Mouse (Mus musculus) liver, embryonic 16.5 days (tissue): ENCODE results near the gene Ddah2. TPM values are rescaled to one million over a fixed set of nuclear protein-coding genes. Genes with fewer than 3 reads are reported as not detected.
A peak's percentile ranks its signal among the peaks of the same experiment; 100 is the strongest.
"Not testable (repeated sequence)": the region's sequence is repeated elsewhere in the genome, so short reads cannot be mapped to it uniquely, and the experiment has no call there.

Experiments used
- ATAC-seq: fragments of 200-750 bp; cut with Nextera tagmentation; 2 replicates; pipeline ENCODE4 v1.8.0; 2017; ENCODE audit warnings: low read depth, mild to moderate bottlenecking, moderate number of reproducible peaks, moderate library complexity
- H3K27ac ChIP-seq: fragments of 300-500 bp; sonication (generic); 2 replicates; pipeline ENCODE4 v1.5.1; 2014; ENCODE audit warnings: mild to moderate bottlenecking, low read length
- H3K27me3 ChIP-seq: fragments of 300-500 bp; sonication (generic); 2 replicates; pipeline ENCODE4 v1.6.1; 2014; ENCODE audit warnings: low read depth, low read length, mixed read lengths; ENCODE audit not compliant: control insufficient read depth, insufficient read depth
- H3K36me3 ChIP-seq: fragments of 300-500 bp; sonication (generic); 2 replicates; pipeline ENCODE4 v1.6.1; 2014; ENCODE audit warnings: mild to moderate bottlenecking; ENCODE audit not compliant: control insufficient read depth, insufficient read depth
- H3K4me1 ChIP-seq: fragments of 300-500 bp; sonication (generic); 2 replicates; pipeline ENCODE4 v1.6.1; 2014; ENCODE audit warnings: low read depth, low read length, mixed read lengths; ENCODE audit not compliant: control insufficient read depth
- H3K4me2 ChIP-seq: fragments of 300-500 bp; sonication (generic); 2 replicates; pipeline ENCODE4 v1.6.1; 2014; ENCODE audit warnings: low read depth, low read length, mixed read lengths
- H3K4me3 ChIP-seq: fragments of 300-500 bp; sonication (generic); 2 replicates; pipeline ENCODE4 v1.5.1; 2014; ENCODE audit warnings: low read depth, mild to moderate bottlenecking, low read length
- H3K9ac ChIP-seq: fragments of 300-500 bp; sonication (generic); 2 replicates; pipeline ENCODE4 v1.6.1; 2014; ENCODE audit warnings: low read depth, low read length
- H3K9me3 ChIP-seq: fragments of 300-500 bp; sonication (generic); replicated peaks from 2 replicates; pipeline ENCODE4 v1.6.1; 2016; ENCODE audit warnings: low read length; ENCODE audit not compliant: control insufficient read depth
- WGBS: fragments of 180-500 bp; shearing (Covaris S2); extraction: QIAGEN DNeasy Blood & Tissue Kit; methylation state at CpG from one replicate; pipeline ENCODE4 v1.1.7; 2014; ENCODE audit not compliant: insufficient replicate concordance; 5-methylcytosine and 5-hydroxymethylcytosine counted together
- polyA plus RNA-seq: library from polyadenylated mRNA; unstranded; fragments of >200 nt; fragmentation: Nextera tagmentation; extraction: Ambion mirVana; gene quantifications from 2 replicates; pipeline ENCODE4 v1.2.1, GENCODE M21; 2015

Ddah2 gene
- polyA plus RNA-seq, 1 experiment from 2014 or later = 18.1 TPM

DNA sequence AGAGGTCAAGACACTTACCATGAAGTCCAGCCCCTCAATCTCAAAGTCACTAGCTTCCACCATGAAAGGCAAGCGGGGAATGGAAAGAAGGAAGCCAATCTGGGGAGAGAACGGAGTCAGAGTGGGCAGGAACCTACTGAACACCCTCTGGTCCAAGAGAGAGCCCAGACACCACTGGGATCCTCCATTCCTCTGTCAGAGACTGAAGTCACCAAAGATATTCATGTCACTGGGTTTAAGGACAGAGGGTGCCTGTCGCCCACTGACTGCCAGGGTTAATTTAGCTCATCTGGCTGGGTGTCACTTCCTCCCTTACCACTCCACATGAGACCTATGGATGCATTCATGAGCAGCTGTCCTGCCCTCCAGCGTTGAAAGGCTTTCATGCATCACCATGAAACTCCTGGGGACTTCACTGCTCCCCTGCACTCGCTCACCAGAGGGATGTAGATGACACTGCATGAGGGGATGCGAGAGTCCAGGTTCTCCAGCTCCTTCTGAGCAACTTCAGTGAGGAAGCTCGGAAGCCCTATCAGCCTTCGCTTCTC is 26.4 kb upstream of the Ddah2 start:
- Histone ChIP-seq H3K9ac (no peak overlapping the region), H3K9me3 (no peaks in the 10 kb centered on the region), H3K4me2 (no peak overlapping the region), H3K27me3 (no peaks in the 10 kb centered on the region), H3K4me1 (peaks cover 12% of the 10 kb centered on the region), H3K36me3 (no peaks in the 10 kb centered on the region), H3K4me3 (no peak overlapping the region), H3K27ac (no peak overlapping the region)
- WGBS = 66% methylated on average over 8 of the region's 8 CpGs
- no peak for ATAC-seq

- H3K9me3 ChIP-seq, H3K9ac ChIP-seq, H3K4me2 ChIP-seq, H3K4me1 ChIP-seq, H3K27ac ChIP-seq, H3K36me3 ChIP-seq, H3K4me3 ChIP-seq, H3K27me3 ChIP-seq, ATAC-seq: not testable (repeated sequence)
- WGBS = 47% methylated on average over 1 of the region's 1 CpGs
These were observed 25.1 kb upstream of the Ddah2 start for GRCm38 (mm10) chr17:35033703-35034102.

DNA sequence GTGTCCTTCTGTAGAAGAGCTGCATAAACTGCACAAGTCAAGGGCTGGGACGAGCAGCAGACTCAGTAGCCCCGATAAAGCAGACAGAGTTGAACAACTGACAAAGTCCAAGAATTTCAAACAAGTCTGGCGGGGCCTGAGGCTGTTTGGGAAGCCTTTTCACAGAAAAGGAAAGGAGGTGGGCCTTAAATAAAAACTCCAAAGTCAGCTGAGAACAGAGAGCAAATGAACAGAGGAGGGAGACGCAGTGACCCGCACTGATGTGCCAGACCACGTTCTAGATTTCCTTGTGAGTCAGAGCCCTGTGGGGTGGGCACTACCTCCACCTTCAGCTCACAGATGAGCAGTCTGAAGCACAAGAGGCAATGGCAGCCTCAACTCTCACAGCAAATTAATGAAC is 23.9 kb upstream of the Ddah2 start:
- Histone ChIP-seq H3K27ac (no peak overlapping the region), H3K27me3 (no peaks in the 10 kb centered on the region), H3K9me3 (no peaks in the 10 kb centered on the region), H3K4me2 (no peak overlapping the region), H3K36me3 (no peaks in the 10 kb centered on the region), H3K9ac (no peak overlapping the region), H3K4me1 (peaks cover 10% of the 10 kb centered on the region), H3K4me3 (no peak overlapping the region)
- 59% methylated on average over 6 of the region's 6 CpGs for WGBS
- no peak for ATAC-seq

GRCm38 (mm10) chr17:35039121-35039873 is 19.5 kb upstream of the Ddah2 start:
- Histone ChIP-seq H3K27ac (no peak overlapping the region), H3K4me3 (no peak overlapping the region), H3K4me2 (no peak overlapping the region), H3K4me1 (peaks cover 10% of the 10 kb centered on the region), H3K9ac (no peak overlapping the region), H3K27me3 (no peaks in the 10 kb centered on the region), H3K9me3 (no peaks in the 10 kb centered on the region), H3K36me3 (no peaks in the 10 kb centered on the region)
- ATAC-seq = no peak
- WGBS = 75% methylated on average over 11 of the region's 11 CpGs

DNA sequence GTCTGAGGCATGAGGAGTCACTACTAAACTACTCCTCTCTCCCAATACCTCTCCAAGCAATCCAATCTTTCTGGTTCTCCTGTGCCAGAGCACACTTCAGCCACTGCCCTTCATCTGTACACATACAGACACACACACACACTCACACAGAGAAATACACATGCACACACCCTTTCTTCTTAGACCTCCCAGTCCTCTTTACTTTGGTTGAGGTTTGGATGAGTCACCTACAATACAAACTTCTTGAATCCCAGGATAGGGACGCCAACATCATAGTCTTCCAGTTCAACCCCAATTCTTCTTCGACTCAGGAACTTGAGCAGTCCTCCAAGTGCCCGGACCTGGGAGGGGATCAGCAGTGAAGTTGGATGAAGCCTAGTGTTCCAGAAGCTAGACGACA is 15.0 kb upstream of the Ddah2 start:
- no peak overlapping the region for H3K4me2 ChIP-seq
- no peaks in the 10 kb centered on the region for H3K27me3 ChIP-seq
- ATAC-seq = no peak
- H3K4me3 ChIP-seq = no peak overlapping the region
- H3K36me3 ChIP-seq = no peaks in the 10 kb centered on the region
- H3K9ac ChIP-seq = no peak overlapping the region
- H3K4me1 ChIP-seq = peaks cover 52% of the 10 kb centered on the region
- no peaks in the 10 kb centered on the region for H3K9me3 ChIP-seq
- H3K27ac ChIP-seq = peak overlapping the region; percentile 29; the same call in 1 of the 2 replicates
- WGBS = 69% methylated on average over 4 of the region's 4 CpGs

GRCm38 (mm10) chr17:35044904-35045806 is 13.7 kb upstream of the Ddah2 start:
- no peaks in the 10 kb centered on the region for H3K27me3 ChIP-seq
- peak overlapping the region; percentile 93 for H3K9ac ChIP-seq
- H3K9me3 ChIP-seq = no peaks in the 10 kb centered on the region
- ATAC-seq = peak; percentile 16; the same call in 1 of the 2 replicates
- H3K27ac ChIP-seq = peak overlapping the region; percentile 93
- WGBS = 28% methylated on average over 7 of the region's 7 CpGs
- peak overlapping the region; percentile 99 for H3K4me2 ChIP-seq
- peaks cover 65% of the 10 kb centered on the region for H3K4me1 ChIP-seq
- H3K4me3 ChIP-seq = peak overlapping the region; percentile 76
- no peaks in the 10 kb centered on the region for H3K36me3 ChIP-seq

- WGBS = 2% methylated on average over 48 of the region's 48 CpGs
- no peak for ATAC-seq
These were observed 12.8 kb upstream of the Ddah2 start for GRCm38 (mm10) chr17:35045807-35046680.

GRCm38 (mm10) chr17:35046681-35047455 is 12.0 kb upstream of the Ddah2 start, which contains the start of gene Msh5:
Gene Msh5, minus strand, starts transcription at chr17:35046745.
- H3K27ac ChIP-seq = peak within 1 kb of the TSS; percentile 93

More at GRCm38 (mm10) chr17:35045807-35046680, 12.8 kb upstream of the Ddah2 start:
- Histone ChIP-seq H3K36me3 (no peaks in the 10 kb centered on the region), H3K27ac (peak overlapping the region; percentile 93), H3K9ac (peak overlapping the region; percentile 93), H3K9me3 (no peaks in the 10 kb centered on the region), H3K4me2 (peak overlapping the region; percentile 99), H3K27me3 (no peaks in the 10 kb centered on the region), H3K4me3 (peak overlapping the region; percentile 76), H3K4me1 (peaks cover 65% of the 10 kb centered on the region)

More at GRCm38 (mm10) chr17:35046681-35047455, 12.0 kb upstream of the Ddah2 start, which contains the start of gene Msh5:
- Histone ChIP-seq H3K4me1 (peaks cover 69% of the 10 kb centered on the region), H3K9me3 (no peaks in the 10 kb centered on the region), H3K27me3 (no peaks in the 10 kb centered on the region), H3K36me3 (no peaks in the 10 kb centered on the region), H3K4me2 (peak within 1 kb of the TSS; percentile 99), H3K9ac (peak within 1 kb of the TSS; percentile 93), H3K4me3 (peak within 1 kb of the TSS; percentile 76)
- ATAC-seq = peak; percentile 89
- 1% methylated on average over 33 of the region's 33 CpGs for WGBS
